Mouse (Mus musculus) kidney, postnatal 10 days (tissue): ENCODE results near the gene Lasp1.

Experiments used
- DNase-seq: peaks from one replicate; pipeline ENCODE4 v3.0.0; 2021; ENCODE audit warnings: mixed read lengths

The Lasp1 gene

DNA sequence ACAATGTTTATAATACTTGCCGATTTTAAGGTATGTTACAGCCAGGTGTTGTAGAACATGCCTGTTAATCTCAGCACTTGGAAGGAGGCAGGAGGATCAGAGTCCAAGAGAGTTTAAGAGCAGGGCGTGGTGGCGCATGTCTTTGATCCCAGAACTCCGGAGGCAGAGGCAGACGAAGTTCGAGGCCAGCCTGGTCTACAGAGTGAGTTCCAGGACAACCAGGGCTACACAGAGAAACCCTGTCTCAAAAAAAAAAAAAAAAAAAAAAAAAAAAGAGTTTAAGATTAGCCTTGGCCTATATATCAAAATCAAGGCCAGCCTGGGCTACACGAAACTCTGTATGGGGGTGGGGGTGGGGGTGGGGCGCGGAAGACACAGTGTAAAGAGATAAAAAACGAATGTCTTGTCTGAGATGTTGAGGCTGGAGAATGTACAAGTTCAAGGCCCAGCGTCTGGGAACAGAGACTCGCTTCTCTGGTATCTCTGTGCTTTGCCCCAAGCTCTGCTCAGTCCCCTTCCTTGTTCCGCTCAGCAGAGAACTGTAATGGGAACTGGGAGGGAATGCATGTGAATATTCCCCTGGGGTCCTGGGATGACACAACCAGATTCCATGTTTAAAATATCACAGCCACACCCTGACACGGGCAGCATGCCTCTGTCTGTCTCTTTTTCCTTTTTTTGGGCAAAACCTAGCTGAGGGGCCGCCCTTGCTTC lies 1.3 kb upstream of the Lasp1 start:
- peak; percentile 13 for DNase-seq

GRCm38 (mm10) chr11:97798083-97798435 lies 741 bp upstream of the Lasp1 start:
- DNase-seq = no peak

DNA sequence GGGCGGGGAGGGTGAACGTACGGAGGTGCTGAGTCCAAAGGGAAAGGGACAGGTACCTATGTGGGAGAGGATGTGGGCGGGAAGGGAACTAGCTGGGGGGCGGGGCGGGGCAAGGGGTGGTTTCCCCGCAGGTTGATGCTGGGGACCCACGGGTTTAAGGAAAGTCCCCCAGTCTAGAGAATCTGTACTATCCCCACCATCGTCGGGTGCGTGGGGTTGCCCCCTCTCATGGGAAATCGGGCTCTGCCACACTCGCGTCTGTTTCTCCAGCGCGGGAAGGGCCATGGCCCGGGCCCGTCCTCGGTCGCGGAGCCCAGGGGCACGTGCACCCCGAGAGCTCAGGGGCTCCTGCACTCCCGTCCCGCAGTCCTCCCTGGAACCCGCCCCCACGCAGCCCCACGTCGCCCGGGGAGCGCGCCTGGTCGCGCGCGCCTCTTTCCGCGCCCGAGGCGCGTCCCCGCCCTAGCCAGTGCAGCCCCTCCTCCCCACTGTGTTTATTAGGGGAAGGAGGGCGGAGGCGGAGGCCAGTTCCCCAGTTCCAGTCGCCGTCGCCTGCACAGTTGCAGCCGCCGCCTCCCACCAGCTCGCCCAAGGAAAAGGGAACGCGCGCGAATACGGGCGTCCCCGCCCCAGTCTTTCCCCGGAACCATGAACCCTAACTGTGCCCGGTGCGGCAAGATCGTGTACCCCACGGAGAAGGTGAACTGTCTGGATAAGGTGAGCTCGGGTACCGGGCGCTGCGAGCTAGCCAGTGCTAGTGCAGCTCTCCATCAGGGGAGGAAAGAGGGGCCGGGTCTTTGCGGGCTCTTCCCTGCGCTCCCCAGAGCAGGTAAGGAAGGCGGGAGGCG lies 570 bp downstream of the Lasp1 start:
- peak; percentile 90 for DNase-seq

DNA sequence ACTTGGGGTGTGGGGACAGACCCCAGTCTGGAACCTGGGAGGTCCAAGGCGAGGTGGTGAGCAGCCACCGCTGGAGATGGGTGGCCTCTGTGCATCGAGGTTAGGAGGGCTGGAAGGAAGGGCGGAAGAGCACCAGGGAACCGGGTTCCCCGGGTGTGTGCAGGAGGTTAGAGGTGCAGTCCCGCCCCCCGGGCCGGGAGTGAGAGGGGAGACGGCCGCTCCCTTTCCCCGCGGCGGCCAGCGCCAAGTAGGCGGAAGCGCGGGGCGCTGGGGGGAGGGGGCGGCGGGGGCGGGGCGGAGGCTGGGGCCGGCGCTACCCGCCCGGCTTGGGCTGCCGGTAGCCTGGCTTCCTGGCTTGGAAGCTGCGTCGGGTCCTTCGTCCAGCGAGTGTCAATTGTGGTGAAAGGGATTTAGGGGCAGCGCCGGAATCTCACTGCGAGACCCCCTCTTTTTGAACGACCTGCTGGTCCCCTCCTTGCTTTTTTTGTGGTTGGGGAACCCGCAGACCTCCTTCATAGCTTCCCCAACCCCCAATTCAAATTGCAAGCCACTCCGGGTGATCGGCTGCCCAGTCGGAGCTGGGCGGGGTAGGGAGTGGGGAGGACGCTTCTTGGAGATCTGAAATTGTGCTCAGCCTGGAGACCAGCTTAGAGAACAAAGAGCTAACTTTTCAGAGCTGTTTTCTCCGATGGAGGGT lies 1.3 kb downstream of the Lasp1 start:
- peak; percentile 89 for DNase-seq

DNA sequence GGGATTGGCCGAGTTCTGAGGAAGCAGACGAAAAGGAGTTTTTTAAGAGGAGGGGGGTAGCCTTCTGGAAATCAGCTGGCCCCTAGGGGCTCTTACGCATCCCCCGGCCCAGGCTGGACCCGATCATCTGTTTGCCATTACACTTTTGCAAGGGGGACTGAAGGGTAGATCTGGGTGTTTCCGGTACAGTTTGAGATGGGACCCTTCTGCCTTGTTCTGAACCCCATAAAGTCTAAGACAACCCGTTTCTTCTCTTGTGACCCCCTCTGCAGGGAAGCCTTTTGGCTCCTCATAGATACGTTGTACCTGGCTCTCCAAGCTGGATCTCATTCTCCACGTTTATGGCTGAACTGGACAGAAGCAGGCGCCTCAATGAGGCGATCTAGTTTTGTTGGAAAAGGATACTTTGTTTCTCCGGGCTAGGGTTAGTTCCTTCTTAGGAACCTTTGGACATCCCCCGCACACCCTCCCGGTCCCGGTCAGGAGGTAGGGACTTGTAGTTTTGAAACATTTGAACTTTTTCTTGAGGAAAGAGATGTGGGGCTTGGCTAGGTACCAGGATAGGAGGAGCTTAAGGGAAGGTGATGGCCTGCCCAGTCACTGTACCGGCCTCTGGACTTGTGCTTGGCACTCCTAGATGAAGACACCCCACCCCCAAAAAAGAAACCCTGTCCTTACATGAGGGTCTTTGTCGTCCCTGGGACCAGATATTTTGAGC lies 2.0 kb downstream of the Lasp1 start:
- DNase-seq = peak; percentile 79

- DNase-seq = peak; percentile 82
Measured at GRCm38 (mm10) chr11:97801409-97802193, 2.8 kb downstream of the Lasp1 start.

GRCm38 (mm10) chr11:97802194-97802470 lies 3.3 kb downstream of the Lasp1 start:
- DNase-seq = no peak

GRCm38 (mm10) chr11:97802495-97802894 lies 3.7 kb downstream of the Lasp1 start:
- no peak for DNase-seq

- peak; percentile 12 for DNase-seq
Measured at GRCm38 (mm10) chr11:97803847-97804246, 5.0 kb downstream of the Lasp1 start.

GRCm38 (mm10) chr11:97804841-97805661 lies 6.3 kb downstream of the Lasp1 start:
- peak; percentile 78 for DNase-seq

DNA sequence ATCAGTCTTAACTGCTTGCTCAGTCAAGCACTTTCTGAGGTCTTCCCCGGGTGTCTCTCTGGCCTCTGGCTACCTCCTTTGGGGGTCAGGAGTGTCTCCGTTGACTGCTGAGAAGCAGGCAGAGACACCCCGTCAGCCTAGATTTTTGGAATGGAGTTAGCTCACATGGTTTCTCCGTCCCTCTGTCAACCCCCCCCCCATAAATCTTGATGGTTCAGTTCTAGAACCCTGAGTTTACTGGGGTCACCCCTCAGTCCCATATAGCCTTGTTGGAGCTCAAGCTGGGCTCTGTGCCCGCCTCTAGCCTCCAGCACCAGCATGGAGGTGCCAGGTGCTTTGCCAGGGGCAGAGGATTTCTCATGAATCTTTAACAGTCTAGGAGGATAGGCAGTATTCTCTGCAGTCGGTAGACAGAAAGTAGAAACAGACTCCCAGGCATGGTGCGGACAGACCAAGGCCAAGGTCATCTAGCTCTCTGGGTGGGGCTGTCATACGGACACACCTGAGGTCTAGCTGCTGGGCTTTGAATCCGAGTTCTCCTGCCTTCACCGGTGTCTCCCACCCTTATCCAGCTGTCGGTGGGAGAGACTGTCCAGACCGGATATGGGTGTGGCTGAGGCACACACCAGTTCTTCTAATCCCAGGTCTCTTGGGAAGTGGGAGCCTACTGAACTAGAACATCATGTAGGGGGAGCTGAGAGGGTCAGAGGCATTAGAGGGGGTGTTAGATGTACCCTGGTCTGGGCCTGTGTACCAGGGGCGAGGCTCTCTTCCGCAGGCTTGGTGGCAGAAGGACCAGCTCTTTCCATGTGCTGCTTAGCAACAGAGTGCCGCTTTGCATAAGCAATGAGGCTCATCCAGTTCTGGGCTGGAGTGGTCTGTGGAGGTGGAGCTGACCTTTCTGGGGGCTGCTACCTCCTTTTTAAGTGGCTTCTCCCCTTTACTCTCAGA lies 7.1 kb downstream of the Lasp1 start:
- peak; percentile 51 for DNase-seq

GRCm38 (mm10) chr11:97806613-97806964 lies 7.8 kb downstream of the Lasp1 start:
- DNase-seq = no peak

- peak; percentile 38 for DNase-seq
Measured at GRCm38 (mm10) chr11:97807626-97808025, 8.8 kb downstream of the Lasp1 start.

- peak; percentile 78 for DNase-seq
Measured at GRCm38 (mm10) chr11:97808093-97808492, 9.3 kb downstream of the Lasp1 start.

DNA sequence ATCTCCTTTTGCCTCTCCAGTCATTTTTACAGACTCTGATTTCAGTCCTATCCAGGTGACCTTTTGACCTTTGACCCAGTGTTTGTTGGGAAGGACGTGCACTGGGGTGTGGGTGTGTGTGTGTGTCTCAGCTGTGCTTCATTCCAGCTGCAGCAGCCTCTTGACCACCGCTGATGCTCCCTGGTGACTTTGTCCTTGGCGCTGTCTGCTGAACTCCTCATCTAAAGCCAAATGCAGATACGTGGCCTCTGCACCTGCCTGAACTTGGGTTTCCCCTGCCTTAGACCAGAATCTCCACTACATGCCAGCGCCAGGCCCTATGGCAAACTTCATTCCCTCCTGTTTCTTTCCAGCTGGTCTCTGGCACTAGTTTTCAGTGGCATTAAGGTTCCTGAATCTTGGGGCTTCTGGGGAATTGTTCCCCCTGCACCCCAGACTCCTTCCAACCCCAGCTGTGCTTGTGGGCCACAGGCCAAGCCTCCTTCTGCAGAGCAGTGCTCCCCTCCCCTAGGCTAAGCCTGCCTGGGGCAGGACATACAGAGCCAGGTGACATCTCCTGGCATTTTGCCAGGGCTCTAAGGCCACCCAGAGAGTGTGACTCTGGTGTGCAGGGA lies 9.9 kb downstream of the Lasp1 start:
- peak; percentile 72 for DNase-seq

GRCm38 (mm10) chr11:97809235-97810121 lies 10.7 kb downstream of the Lasp1 start:
- no peak for DNase-seq

GRCm38 (mm10) chr11:97810356-97810755 lies 11.6 kb downstream of the Lasp1 start:
- no peak for DNase-seq

GRCm38 (mm10) chr11:97810970-97811369 lies 12.2 kb downstream of the Lasp1 start:
- DNase-seq = no peak
